In genomic region chr9:31050208-31050607, GRCm38 (mm10) we compare ENCODE assay signal across 21 mouse cellular contexts. TPM values are rescaled to one million over a fixed set of nuclear protein-coding genes. Genes with fewer than 3 reads are reported as not detected.
A peak's percentile ranks its signal among the peaks of the same experiment; 100 is the strongest.
DNase-seq lines count a peak whose midpoint lies in the region; ATAC-seq lines count a peak whose summit lies in the region.
"Had no signal": no experiment of that assay in that cellular context is flagged by ENCODE, and none has a peak within 500 bp of the region (broad histone marks: within the 10 kb centered on the region; RNA-seq: fewer than 3 reads in every experiment).

No protein-coding gene starts in this region.

- H3K9me3 ChIP-seq in hindbrain, embryonic 16.5 days (ENCODE audit: control insufficient read depth, low read length): no peaks in the 10 kb centered on the region
- H3K9me3 ChIP-seq: embryonic facial prominence, embryonic 13.5 days; forebrain, embryonic 12.5 days; heart, embryonic 13.5 days; hindbrain, embryonic 12.5 days had no signal

- WGBS in hindbrain, embryonic 16.5 days: 97% methylated on average over 5 of the region's 5 CpGs

- H3K9ac ChIP-seq in hindbrain, embryonic 16.5 days (ENCODE audit: low read depth, low read length): no peak overlapping the region
- H3K9ac ChIP-seq: embryonic facial prominence, embryonic 13.5 days; forebrain, embryonic 12.5 days; heart, embryonic 13.5 days; hindbrain, embryonic 12.5 days had no signal

- no peak overlapping the region for H3K4me3 ChIP-seq in hindbrain, embryonic 16.5 days (ENCODE audit: low read length)
- H3K4me3 ChIP-seq: embryonic facial prominence, embryonic 13.5 days; forebrain, embryonic 12.5 days; heart, embryonic 13.5 days; hindbrain, embryonic 12.5 days had no signal

- ATAC-seq in common myeloid progenitor, adult 5-6 weeks (replicated peaks; ENCODE audit: low read depth, poor library complexity, severe bottlenecking): peak; percentile 74; the same call in 1 of the 2 replicates
- ATAC-seq in megakaryocyte progenitor cell, adult 5-6 weeks (replicated peaks; ENCODE audit: poor library complexity): peak; percentile 93
- ATAC-seq in hindbrain, embryonic 16.5 days: no peak
- ATAC-seq: forebrain, embryonic 16.5 days; hindbrain, postnatal 0 days had no signal

- no peaks in the 10 kb centered on the region for H3K36me3 ChIP-seq in hindbrain, embryonic 16.5 days (ENCODE audit: control insufficient read depth, insufficient read depth, low read length)
- H3K36me3 ChIP-seq: hindbrain, embryonic 12.5 days had no signal

- DNase-seq in 416B (ENCODE audit: low read depth) (peak; percentile 16), A20 (ENCODE audit: low read depth, low spot score) (peak; percentile 72)
- no peak for DNase-seq in gastrocnemius, adult 8-10 months (ENCODE audit: low spot score in 2 of 2)
- no peak for DNase-seq in embryo, embryonic 9.5 days (ENCODE audit: extremely low spot score)
- DNase-seq: adrenal gland, adult 8-10 months; adrenal gland, postnatal 36 days; cerebellum, adult 2 months; cerebellum, postnatal 14 days; gastrocnemius, postnatal 14 days; heart, adult 11 months; heart, postnatal 4 days had no signal

- no peaks in the 10 kb centered on the region for H3K4me1 ChIP-seq in hindbrain, embryonic 16.5 days (ENCODE audit: control insufficient read depth, insufficient read depth, low read depth, low read length)
- H3K4me1 ChIP-seq: embryonic facial prominence, embryonic 13.5 days; forebrain, embryonic 12.5 days; hindbrain, embryonic 12.5 days had no signal

- H3K27me3 ChIP-seq in hindbrain, embryonic 16.5 days (replicated peaks; ENCODE audit: control insufficient read depth, insufficient read depth, low read length): no peaks in the 10 kb centered on the region
- H3K27me3 ChIP-seq: CH12.LX; embryonic facial prominence, embryonic 13.5 days; forebrain, embryonic 12.5 days; heart, embryonic 13.5 days; hindbrain, embryonic 12.5 days had no signal

- H3K27ac ChIP-seq in hindbrain, embryonic 16.5 days (ENCODE audit: low read depth, low read length): no peak overlapping the region
- H3K27ac ChIP-seq: embryonic facial prominence, embryonic 13.5 days; forebrain, embryonic 12.5 days; heart, embryonic 13.5 days; hindbrain, embryonic 12.5 days; hindbrain, postnatal 0 days had no signal

- no peak overlapping the region for H3K4me2 ChIP-seq in hindbrain, embryonic 16.5 days (ENCODE audit: low read length)
- H3K4me2 ChIP-seq: embryonic facial prominence, embryonic 13.5 days; forebrain, embryonic 12.5 days; heart, embryonic 13.5 days; hindbrain, embryonic 12.5 days had no signal

RNA-seq across cellular contexts. Expression of gene Zbtb44, which starts 19.8 kb away (rescaled TPM):
- total RNA-seq in common myeloid progenitor, adult 5-6 weeks (2017): 21.8 and 32.8 TPM in 2 replicates
- total RNA-seq in megakaryocyte progenitor cell, adult 5-6 weeks (2015): 52.5 and 57.9 TPM in 2 replicates
- total RNA-seq in megakaryocyte progenitor cell, adult 5-6 weeks (2017): 27.0 and 27.4 TPM in 2 replicates
- total RNA-seq in gastrocnemius, adult 8-10 months (2022): 10 to 100 TPM; 69.6 to 95.4 (median 74.2) TPM
- 2.9 and 3.4 TPM in 2 replicates for polyA plus RNA-seq in hindbrain, embryonic 16.5 days (2015; fragmentation: Nextera tagmentation; extraction: Ambion mirVana)

Comparison
In these comparisons a context has a peak if more than half of its experiments do, and no peak if none do; other contexts are left out.
1. DNase-seq: peak in 416B (single experiment) and A20 (single experiment); none in gastrocnemius, adult 8-10 months (0 of 2) and embryo, embryonic 9.5 days (single experiment).